Mouse (Mus musculus) bone marrow macrophage, adult 2 months (primary cell): ENCODE data around the gene Fto. TPM values are rescaled to one million over a fixed set of nuclear protein-coding genes. Genes with fewer than 3 reads are reported as not detected.

Experiments used
- H3K27ac ChIP-seq: 2 replicates; pipeline ENCODE4 v1.5.1; 2012; ENCODE audit warnings: low read depth, low read length; ENCODE audit not compliant: insufficient read depth
- H3K4me1 ChIP-seq: 2 replicates; pipeline ENCODE4 v1.6.1; 2012; ENCODE audit warnings: low read length; ENCODE audit not compliant: control insufficient read depth, insufficient read depth
- H3K4me3 ChIP-seq: 2 replicates; pipeline ENCODE4 v1.5.1; 2012; ENCODE audit warnings: mild to moderate bottlenecking, low read length, moderate library complexity; ENCODE audit not compliant: insufficient read depth
- CTCF ChIP-seq: IDR thresholded peaks from 2 replicates; pipeline ENCODE4 v1.5.1; 2012; ENCODE audit warnings: low read depth, mild to moderate bottlenecking, low read length, moderate library complexity
- POLR2A ChIP-seq: IDR thresholded peaks from 2 replicates; pipeline ENCODE4 v1.6.1; 2012; ENCODE audit warnings: mild to moderate bottlenecking, low read depth, low read length, borderline replicate concordance
- polyA plus RNA-seq: library from polyadenylated mRNA; stranded (reverse); fragments of >200 nt; gene quantifications from 2 replicates; pipeline ENCODE4 v1.2.4, GENCODE M21; 2012; ENCODE audit not compliant: missing spikeins, insufficient read depth, insufficient read length

Gene Fto
- polyA plus RNA-seq, 1 experiment, result 26.4 TPM

DNA sequence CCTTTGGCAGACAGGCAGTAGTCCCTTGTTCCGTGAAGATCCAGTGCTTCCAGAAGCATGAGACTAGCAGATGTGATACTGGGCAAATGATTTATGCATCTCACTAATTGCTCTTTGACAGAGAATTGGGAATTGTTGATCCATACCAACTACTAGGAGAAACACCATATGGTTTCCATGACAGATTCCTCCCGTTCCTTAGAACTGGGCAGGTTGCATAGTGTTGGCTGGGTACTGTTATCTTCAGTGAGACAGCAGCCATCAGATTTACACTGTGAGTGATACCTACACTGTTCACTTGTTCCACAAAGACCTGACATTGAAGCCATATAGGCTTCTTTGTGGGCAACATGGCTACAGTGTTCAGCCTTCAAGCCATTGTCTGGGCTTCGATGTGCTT is 191.0 kb downstream of the Fto start:
- peaks cover 34% of the 10 kb centered on the region for H3K4me1 ChIP-seq
- TF ChIP-seq POLR2A, result no peak
- no peak overlapping the region for H3K4me3 ChIP-seq
- H3K27ac ChIP-seq, result no peak overlapping the region

DNA sequence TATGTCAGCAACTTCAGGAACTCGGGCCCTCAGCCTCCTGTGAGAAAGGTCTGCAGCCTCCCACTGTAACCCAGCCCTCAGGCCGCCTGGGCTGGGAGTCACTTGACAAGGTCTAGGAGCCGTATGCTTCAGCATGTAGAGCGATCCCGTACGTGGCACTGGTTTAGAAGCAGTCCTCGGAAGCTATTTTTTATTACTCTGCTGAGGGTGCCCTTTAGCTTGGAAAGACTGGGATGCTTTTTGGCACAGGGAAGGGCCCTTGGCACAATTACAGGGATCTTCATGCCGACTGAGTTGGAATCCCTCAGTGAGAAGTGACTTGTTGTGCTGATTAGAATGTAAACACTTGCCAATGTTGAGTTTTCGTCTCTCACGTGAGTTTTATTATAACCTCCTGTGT is 191.6 kb downstream of the Fto start:
- Histone ChIP-seq H3K4me3 (no peak overlapping the region), H3K27ac (no peak overlapping the region), H3K4me1 (peaks cover 31% of the 10 kb centered on the region)
- TF ChIP-seq POLR2A, result no peak
- no peak for TF ChIP-seq CTCF

DNA sequence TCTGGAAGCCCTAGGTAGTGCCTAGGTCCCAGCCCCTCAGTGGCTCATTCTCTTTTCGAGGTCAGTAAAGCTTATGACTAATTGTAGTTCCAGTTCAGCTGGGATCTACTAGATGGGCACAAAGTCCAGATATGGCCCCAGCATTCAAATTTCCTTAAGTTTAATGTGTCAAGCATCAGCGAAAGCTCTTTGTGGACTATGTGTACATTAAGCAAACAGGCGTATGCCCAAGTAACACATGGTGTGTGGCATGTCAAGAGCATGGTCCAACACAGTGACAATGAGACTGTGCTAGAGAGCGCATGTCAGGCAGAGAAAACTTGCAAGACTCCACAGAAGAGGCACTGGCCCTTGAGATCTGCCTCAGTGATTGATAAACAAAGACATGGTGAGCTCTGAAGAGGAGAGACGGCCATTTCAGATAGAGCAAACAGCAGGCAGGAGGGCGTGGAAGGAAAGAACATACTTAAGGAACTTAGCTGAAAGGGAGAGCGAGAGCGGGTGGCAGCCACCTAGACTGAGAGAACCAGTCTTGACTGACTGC is 192.2 kb downstream of the Fto start:
- H3K27ac ChIP-seq, result no peak overlapping the region
- H3K4me1 ChIP-seq, result peaks cover 30% of the 10 kb centered on the region
- no peak for TF ChIP-seq POLR2A
- no peak overlapping the region for H3K4me3 ChIP-seq

DNA sequence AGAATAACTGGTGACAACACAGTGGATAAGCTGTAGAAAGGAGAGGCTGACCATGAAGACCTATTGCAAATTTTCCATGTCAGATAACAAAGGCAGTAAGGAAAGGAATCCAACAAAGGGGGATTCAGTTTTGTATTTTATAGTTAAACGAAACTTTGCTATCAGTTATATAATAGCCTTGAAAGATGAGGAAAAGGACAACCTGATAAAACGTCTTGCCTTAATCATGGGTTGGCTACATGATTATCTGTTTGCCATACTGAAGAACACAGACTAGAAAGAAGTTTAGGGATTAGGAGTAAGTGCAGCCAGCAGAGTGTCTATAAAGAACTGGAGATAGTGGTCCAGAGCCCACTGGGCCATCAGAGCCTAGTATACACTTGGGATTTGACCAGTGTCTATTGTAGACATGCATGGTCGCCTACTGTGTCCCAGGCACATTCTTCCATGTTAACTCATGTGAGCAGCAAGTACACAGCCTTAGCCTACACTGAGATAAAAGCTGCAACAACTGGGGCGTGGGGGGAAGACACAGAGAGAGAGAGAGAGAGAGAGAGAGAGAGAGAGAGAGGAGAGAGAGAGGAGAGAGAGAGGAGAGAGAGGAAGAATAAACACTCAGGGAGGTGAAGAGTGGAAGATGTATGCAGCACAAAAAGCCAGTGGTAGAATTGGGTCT is 192.8 kb downstream of the Fto start:
- TF ChIP-seq CTCF (no peak), POLR2A (no peak)
- Histone ChIP-seq H3K4me3 (no peak overlapping the region), H3K4me1 (peaks cover 31% of the 10 kb centered on the region), H3K27ac (no peak overlapping the region)

DNA sequence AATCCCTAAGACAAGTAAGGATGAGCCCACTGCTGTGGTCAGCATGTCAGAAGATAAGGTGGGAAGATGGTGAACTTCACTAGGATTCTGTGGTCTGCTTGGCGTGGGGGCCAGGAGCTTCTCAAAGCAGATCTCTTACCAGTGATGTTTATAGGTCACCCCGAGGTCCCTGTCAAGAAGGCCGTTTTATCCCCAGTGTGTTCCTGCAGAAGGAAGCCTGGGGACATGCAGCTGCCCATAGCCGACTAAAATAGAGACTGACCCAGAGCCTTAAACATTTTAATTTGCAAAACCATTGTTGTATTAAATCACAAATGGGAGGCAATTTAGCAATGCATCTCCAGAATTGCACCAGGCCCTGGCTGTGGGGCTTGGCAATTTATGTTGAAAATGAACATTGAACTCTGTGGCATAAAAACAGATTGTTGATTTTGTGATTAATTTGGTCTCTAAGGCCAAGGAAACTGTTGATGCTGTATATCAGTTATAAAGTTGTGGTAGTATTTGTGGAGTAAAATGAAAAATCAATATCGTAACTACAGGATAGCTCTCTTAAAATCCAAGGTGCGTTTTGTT is 193.4 kb downstream of the Fto start:
- H3K4me3 ChIP-seq, result no peak overlapping the region
- peaks cover 26% of the 10 kb centered on the region for H3K4me1 ChIP-seq
- no peak for TF ChIP-seq POLR2A
- no peak for TF ChIP-seq CTCF
- no peak overlapping the region for H3K27ac ChIP-seq

DNA sequence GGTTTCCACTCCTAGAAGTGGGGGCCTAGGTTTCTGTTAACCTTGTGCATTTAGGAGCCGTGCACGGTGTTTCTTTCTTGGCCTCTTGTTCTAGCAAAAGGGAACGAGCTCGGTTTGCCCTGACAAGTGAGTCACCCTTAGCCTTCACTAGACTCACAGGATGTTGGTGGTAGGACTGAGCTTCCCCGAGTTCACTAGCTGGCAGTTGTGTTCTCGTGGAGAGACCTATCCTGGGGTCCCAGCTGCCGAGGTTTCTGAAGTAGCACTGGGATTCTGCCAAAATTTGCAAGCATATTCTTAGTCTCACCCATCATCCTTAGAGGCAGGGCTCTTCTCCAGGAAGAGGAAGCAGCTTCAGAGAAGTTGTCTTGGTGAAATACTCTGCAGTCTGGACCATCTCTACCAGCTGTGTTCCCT is 194.4 kb downstream of the Fto start:
- TF ChIP-seq POLR2A (no peak), CTCF (no peak)
- H3K4me1 ChIP-seq, result peaks cover 19% of the 10 kb centered on the region
- H3K27ac ChIP-seq, result peak overlapping the region; percentile 16
- 0 out of 2 replicates have a peak overlapping the region, but pooled peaks have one; percentile 7 for H3K4me3 ChIP-seq

DNA sequence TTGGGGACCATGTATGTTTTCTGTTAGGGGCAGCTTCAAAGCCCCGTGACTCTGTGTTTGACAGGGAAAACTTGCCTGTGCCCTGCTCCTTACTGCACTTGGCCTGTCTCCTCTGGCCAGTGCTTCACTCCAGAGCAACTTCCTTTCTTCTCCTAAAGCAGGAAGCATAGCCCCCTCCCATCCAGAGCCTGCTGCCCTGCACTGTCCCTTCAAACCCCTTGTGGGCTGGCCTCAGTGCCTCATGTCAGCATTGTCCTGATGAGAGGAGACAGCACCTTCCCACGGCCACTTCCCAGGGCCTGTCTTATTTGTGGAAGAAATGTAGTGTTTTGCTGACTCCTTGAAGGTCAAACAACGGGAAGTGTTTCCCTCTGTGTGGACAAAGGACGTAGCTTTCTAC is 195.0 kb downstream of the Fto start:
- TF ChIP-seq CTCF (no peak), POLR2A (no peak)
- H3K27ac ChIP-seq, result peak overlapping the region; percentile 9; the same call in 1 of the 2 replicates

DNA sequence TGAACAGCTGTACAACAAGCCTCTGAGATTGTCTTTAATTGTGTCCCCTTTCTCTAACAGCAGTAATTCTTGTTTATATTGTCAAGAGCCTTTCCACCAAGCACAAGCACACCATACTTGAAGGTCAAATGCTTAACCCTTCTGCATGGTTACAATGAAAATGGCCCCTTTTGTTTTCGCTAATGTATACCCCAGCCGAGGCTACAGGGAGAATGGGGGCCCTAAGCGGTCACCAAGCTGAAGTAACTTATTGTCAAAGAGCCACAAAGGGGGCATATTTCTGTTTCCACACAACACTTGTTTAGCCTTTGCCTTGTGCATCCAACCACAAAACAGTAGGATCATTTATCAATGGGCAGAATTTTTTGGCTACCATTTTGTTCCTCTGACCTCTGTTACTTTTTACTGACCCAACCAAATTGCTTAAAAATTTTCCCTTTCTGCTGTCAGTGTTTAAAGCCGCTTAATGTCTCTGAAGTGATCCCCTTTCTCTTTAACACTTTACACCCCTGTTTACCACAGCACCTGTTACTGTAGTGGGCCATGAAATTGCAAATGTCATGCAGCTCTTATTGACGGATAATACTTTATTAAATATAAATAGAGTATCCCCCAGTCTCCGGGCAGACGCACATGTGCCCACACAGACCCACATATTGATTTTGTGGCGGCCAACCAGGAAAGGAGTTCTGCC is 196.0 kb downstream of the Fto start:
- TF ChIP-seq POLR2A, result no peak
- no peak for TF ChIP-seq CTCF
- H3K4me3 ChIP-seq, result no peak overlapping the region
- H3K4me1 ChIP-seq, result peaks cover 16% of the 10 kb centered on the region
- no peak overlapping the region for H3K27ac ChIP-seq

More for the DNA sequence above, 195.0 kb downstream of the Fto start:
- H3K4me1 ChIP-seq, result peaks cover 16% of the 10 kb centered on the region
- no peak overlapping the region for H3K4me3 ChIP-seq

DNA sequence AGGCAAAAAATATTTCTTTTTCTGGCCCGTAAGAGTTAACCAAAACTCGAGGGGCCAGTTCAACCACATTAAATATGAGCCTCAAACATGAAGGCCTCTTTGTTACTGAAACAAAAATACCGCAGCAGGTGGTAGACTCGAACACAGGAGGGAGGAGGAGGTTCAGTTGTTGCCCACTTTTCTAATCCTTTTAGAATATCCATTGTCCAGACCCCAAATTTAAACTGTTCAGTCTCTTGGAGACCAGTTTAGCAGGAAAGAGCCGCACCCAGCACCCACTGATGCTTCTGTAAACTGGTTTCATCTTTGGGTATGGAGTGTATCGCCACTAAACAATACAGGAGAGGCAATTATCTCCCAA is 196.6 kb downstream of the Fto start:
- TF ChIP-seq POLR2A, result no peak
- TF ChIP-seq CTCF, result no peak
- Histone ChIP-seq H3K4me1 (peaks cover 16% of the 10 kb centered on the region), H3K4me3 (no peak overlapping the region), H3K27ac (no peak overlapping the region)

DNA sequence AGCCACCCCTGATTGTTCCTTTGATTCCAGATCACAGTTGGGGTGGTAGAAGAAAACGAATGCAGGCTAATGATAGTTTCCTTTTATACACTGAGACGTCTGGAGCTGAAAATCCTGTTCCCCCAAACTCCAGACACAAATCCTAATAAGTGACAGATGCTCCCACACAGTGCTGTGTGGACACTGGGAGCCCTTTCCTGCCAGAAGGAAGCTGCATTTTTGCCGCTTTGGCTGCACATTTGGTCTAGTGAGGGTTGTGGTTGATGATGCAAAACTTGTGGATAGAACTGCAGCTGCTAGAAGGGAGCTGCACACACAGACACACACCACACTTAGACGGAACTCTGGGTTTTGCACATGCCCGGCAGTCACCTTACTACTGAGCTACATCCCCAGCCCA is 197.4 kb downstream of the Fto start:
- TF ChIP-seq CTCF, result no peak
- no peak for TF ChIP-seq POLR2A
- no peak overlapping the region for H3K27ac ChIP-seq
- peaks cover 16% of the 10 kb centered on the region for H3K4me1 ChIP-seq
- no peak overlapping the region for H3K4me3 ChIP-seq
